Mouse (Mus musculus) 416B (cell line): Measurements from ENCODE around the gene Fuz.

Experiments
- DNase-seq: peaks from one replicate; pipeline ENCODE4 v3.0.0; 2011; ENCODE audit warnings: low read depth

The Fuz gene

GRCm38 (mm10) chr7:44888256-44889105, 7.4 kb upstream of the Fuz start:
- no peak for DNase-seq

- DNase-seq, result no peak
Measured at GRCm38 (mm10) chr7:44890180-44890579, 5.7 kb upstream of the Fuz start.

GRCm38 (mm10) chr7:44890737-44891136, 5.1 kb upstream of the Fuz start:
- no peak for DNase-seq

GRCm38 (mm10) chr7:44891611-44892010, 4.3 kb upstream of the Fuz start:
- DNase-seq, result peak; percentile 28

DNA sequence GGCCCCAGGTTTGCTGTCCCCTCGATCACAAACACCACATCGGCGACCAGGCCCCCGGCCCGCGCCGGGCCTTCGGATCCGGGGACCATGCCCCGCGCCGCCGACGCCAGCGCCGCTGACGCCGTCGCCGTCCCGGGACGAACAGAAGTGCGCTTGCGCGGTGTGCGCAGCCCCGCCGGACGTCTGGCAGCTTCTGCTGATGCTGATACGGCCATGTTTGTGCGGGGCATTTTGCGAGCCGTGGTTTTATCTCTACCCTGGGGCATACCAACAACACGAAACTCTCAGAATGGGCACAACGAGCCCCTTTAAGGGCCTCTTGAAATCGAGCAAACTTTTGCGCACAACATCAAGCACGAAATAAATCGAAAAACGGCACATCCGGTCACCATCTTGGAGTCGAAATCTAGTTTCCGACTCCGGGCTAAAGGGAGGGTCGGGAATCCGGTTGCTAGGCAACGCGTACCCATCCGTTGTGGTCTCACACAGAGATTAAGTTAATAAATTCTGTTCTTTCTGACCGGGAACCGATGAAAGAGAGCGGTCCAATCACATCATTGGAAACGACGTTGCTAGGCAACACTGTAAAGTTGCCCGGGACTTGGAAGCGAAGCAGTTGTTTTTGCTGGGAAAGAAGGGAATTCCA, 3.5 kb upstream of the Fuz start, which contains the start of gene Med25:
Med25 (minus strand) TSS at position 437 of the 646 bp plus-strand sequence.
- DNase-seq, result peak; percentile 94

DNA sequence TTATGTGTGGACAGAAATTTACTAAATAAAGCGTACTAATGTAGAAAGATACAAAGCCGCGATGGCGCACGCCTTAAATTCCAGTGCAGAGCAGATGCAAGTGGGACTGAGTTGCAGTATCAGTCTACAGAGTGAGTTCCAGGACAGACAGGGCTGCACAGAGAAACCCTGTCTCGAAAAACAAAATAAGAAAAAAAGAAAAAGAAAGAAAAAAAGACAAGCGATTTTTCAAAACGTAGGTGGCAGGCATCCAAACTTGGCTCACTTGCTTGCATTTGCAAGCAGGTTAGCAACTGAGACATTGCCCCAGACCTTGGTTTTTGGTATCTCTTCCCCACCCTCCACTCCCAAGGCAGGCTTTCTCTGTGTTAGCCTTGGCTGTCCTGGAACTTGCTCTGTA, 2.7 kb upstream of the Fuz start:
- DNase-seq, result no peak

DNA sequence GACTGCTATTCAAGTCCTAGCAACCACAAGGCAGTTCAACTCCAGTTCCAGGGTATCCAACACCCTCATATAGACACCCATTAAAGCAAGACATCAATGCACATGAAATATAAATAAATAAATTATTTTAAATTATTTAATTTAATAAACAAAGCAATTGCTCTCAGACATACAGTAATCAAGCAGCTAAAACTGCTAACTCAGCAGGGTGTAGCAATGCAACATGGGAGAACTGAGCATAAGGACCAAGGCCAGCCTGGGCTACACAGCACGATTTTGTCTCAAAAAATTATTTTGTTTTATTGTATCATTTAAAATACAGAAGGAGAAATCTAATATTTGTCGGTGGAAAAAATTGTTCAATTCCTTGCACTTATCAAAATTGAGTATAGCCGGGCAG, 1.7 kb upstream of the Fuz start:
- DNase-seq, result no peak

GRCm38 (mm10) chr7:44895206-44895592, 680 bp upstream of the Fuz start:
- DNase-seq, result no peak

DNA sequence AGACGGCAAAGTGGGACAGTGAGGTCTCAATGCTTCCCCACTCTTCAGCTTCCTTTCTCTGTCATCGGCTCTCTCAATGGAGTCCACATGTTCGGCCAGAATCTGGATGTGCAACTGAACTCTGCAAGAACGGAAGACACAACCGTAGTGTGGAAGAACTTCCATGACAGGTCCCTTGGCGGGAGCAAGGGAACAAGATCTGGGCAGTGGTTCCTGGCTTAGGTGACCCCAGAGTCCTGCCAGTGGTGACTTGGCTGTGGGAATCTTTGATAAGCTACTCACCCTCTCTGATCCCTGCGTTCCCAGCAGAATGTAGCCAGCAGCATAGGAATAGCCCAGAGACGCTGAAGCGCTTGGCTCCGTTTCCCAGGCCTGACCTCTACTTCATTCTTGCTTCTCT, 620 bp downstream of the Fuz start:
- no peak for DNase-seq

GRCm38 (mm10) chr7:44898607-44899006, 2.7 kb downstream of the Fuz start:
- no peak for DNase-seq

DNA sequence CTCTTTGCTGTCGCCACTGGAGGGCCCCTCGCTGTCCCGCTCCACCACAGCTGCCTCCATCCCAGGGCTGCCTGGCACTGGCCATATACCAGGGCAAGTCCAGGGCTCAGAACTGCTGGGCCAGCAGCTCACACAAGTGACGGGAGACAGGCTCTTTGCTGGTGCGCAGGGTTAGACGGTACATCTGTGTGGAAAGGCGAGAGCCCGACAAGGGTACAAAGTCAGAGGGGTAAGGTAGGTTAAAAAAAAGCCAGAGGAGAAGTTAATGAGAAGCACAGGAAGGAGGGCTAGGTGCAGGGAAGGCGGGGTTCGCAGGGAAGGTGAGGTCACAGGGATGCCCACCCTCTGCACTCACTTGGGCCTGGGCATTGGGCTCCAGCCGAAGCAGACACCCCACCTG, 4.8 kb downstream of the Fuz start:
- DNase-seq, result no peak

DNA sequence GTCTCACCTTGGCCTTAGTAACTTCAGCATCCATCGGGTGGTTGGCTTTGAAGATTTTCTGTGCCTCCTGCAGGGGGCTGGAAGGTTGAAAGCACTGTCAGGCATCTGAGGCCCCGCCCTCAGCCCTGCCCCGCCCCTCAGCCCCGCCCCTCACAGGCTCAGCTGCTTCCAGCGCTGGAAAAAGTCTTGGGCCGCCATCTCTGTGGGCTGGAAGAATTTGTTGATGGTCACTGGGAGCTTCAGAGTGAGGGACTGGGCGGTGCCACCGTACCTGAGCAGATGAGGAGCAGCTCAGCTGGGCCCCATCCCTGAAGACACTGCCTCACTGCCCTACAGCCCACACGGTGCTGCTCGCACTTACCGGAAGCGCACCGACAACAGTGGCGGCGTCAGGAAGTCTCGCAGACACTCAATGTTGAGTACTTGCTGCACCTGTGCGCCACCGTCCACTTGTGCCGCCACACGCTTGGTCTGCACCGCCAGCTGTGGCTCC, 5.4 kb downstream of the Fuz start:
- DNase-seq, result peak; percentile 31

DNA sequence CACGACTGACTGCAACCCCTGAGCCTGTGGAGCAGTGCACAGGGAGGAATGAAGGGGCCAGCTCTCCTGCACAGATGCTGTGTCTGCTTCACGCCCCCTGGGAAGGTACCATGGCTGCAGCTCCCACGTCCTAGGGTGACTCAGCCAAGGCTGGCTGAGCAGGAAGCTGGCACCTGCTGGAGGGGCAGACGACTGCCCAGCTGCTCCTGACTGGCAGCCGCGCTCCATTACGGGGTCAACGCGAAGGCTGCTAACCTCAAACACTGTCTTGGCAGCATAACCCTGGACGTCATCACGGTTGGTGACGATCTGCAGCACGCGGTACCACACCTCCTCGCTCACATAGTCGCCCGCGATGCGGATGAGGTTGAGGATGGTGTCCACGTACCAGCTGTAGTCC, 9.6 kb downstream of the Fuz start:
- no peak for DNase-seq

DNA sequence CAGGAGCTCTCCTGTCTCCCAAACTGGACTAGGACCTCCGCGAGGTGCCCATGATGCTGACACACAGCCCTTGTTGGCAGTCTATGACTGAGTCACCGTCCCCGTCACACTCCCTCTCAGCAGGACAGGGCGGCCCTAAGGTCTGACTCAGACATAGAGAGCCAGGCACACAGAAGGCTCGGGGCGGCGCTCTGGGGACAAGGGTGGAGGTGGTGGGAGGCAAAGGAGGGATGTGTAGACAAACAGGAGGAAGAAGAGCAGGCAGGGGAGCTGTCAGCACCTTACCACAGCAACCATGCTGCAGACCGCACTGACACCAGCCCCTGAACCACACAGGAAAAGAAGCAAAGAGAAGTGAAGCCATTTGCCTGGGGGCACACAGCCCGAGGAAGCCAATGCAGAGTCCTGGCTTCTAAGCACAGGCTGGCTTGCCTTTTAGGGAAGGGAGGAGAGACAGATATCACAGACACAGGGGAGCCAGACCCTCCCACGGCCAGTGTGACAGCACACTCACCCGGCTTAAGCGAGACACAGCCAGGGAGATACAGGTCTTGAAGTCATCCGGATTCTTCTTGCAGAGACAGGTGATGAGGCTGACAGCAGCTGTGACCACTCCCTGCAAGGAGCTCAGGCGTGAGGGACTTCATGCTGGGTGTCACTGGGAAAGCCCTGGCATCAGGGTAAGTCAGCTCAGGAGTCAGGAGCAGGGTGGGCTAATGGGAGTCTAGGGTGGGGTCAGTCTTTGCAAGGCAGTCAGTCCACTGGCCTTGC, 13.0 kb downstream of the Fuz start:
- DNase-seq, result peak; percentile 75

DNA sequence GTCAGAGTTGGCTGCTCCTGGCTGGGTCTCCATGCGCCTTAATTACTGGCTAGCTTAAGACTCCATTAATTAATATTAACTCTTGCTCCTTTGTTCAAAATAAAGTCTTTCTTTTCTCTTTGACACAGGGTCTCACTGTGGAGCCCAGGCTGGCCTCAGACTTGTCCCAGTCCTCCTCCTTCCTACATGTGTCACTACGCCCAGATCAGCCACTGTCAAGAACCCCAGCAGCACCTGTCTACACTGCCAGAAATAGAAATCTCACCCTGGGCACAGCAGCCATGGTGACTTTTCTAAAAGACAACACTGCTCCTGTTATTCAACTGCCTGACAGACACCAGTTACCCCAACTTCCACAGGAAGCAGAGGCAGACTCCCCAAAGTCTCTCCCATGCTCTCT, 18.5 kb downstream of the Fuz start:
- DNase-seq, result no peak

- no peak for DNase-seq
Measured at GRCm38 (mm10) chr7:44915314-44915713, 19.4 kb downstream of the Fuz start.

DNA sequence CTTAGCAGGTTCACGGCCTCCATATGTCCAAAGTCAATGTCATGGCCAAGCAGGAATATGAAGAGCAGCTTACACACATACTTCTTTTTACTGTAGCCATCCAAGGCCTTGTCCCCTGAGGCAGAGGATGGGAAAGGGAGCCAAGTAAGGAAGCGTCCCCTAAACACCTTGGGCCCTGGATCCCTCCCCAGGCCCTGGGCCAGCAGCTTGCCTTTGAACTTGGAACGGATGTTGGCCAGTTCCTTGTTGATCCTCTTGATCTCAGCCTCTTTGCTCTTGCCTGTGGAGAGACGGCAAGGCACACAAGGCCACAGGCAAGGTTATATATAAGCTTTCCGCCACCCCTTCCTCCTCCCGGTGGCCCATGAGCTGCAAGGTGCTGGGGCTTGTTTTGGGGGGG, 20.3 kb downstream of the Fuz start:
- no peak for DNase-seq

GRCm38 (mm10) chr7:44916881-44917280, 21.0 kb downstream of the Fuz start:
- no peak for DNase-seq

DNA sequence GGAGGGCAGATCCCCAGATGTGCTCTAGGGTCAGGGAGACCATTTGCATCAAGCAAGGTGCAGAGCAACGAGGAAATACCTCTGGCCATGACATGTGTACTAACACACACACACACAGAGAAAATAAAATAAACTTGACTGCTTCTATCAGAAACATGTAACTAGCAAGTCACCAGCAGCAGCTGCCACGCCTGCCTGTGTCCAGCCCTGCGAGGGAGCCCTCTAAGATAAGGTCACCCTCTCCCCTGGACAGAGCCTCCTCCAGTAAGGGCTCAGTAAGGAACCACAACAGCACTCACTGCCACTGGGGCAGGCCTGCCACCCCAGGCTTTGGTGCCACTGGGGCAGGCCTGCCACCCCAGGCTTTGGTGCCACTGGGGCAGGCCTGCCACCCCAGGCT, 22.3 kb downstream of the Fuz start:
- no peak for DNase-seq

GRCm38 (mm10) chr7:44919127-44919526, 23.2 kb downstream of the Fuz start:
- DNase-seq, result no peak

DNA sequence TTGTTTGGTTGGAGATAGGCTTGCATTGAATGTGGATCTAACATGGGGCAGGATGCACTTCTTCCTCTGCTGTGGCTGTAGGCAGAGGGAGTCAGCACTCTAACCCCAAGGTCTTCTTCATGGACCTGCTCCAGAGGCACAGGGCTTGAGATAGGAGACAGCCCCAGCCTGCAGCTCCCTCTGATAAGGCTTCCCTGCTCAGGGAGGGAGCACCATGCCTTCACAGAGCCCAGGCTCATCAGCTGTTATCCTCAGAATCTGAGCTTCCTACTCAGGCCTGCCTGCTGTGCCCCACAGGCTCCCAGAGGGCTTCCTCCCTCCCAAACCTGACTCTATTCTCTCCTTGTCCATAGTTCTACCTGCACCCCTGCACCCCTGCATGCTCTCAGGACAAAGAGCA, 26.7 kb downstream of the Fuz start:
- DNase-seq, result no peak

GRCm38 (mm10) chr7:44925468-44925867, 29.6 kb downstream of the Fuz start:
- peak; percentile 70 for DNase-seq

GRCm38 (mm10) chr7:44928570-44928969, 32.7 kb downstream of the Fuz start:
- DNase-seq, result no peak
